Mouse (Mus musculus): ENCODE measurements around the gene Klhdc3. TPM values are rescaled to one million over a fixed set of nuclear protein-coding genes. Genes with fewer than 3 reads are reported as not detected.

The Klhdc3 gene
- total and polyA plus RNA-seq, 2 experiments from 2014 or later, result 91.5 to 179 TPM

DNA sequence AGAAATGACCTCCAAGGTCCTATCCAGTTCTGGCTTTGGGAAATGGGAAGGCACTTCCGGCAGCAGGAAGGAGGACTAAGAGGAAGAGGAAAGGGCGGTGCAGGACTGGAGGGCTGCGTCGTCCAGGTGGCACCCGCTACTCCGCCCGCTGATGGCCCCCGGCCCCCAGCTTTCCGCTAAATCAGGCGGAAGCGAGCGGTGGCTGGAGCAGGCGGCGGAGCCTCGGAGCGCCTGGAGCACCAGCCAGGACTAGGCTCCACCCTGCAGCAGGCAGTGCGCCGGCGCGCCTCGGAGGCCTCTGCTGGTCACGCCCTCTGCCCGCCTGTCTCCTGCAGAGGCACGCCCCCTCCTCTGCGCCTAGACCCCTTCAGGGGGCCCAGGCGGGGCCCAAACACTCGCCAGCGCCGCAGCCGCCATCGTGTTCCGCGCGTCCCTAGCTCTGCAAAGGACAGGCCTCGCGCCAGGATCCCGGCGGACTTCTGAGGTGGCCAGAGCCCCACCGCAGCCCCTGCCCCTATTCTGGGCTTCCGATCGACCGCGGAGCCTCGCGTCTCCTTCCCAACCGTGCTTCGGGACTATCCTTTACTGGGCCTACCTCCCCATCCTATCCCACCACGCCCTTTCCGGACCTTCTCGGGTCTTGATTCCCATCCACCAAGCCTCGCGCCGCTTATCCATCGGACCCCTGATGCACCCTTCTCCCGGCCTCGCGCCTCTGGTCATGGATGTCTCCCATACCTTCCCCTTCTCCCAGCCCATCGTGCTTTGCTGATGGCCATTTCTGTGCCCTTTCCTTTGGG, 30.3 kb downstream of the Klhdc3 start, which contains the start of gene Cul7:
Gene Cul7 (plus strand): TSS at position 106 of the 800 bp plus-strand sequence.
- Histone ChIP-seq H3K27ac (peak within 1 kb of the TSS; percentile 97), H3K27me3 (ENCODE audit: insufficient read depth, low read length) (no peaks in the 10 kb centered on the region), H3K9me3 (ENCODE audit: low read length) (no peaks in the 10 kb centered on the region), H3K4me1 (ENCODE audit: insufficient read depth, low read length) (peaks cover 16% of the 10 kb centered on the region), H3K4me2 (ENCODE audit: low read depth, low read length) (peak within 1 kb of the TSS; percentile 95), H3K9ac (replicated peaks; ENCODE audit: low read length) (peak within 1 kb of the TSS; percentile 90), H3K4me3 (ENCODE audit: low read length) (peak within 1 kb of the TSS; percentile 60), H3K36me3 (ENCODE audit: insufficient read depth, low read length) (peaks cover 10% of the 10 kb centered on the region)
- ATAC-seq (peak; percentile 94), DNase-seq (ENCODE audit: low spot score) (peak; percentile 97)
- WGBS, result under 1% methylated on average over 55 of the region's 58 CpGs
- TF ChIP-seq CTCF (IDR thresholded peaks at IDR 0.05; ENCODE audit: low read depth), result no peak

DNA sequence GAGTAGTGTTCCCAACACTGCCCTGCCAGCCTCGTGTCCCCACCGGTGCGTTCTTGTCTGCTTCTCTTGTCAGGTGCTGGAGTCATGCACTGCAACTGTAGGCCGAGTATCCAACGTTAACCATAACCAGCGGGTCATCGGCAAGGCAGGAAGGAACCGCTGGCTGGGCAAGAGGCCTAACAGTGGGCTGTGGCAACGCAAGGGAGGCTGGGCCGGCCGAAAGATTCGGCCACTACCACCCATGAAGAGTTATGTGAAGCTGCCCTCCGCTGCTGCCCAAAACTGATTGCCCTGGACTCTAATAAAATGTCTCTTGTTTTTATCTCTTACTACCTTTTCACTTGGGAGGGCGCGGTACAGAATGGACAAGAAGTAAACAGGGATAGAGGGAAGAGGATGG, 30.9 kb downstream of the Klhdc3 start:
- TF ChIP-seq CTCF (IDR thresholded peaks at IDR 0.05; ENCODE audit: low read depth), result no peak
- peak overlapping the region; percentile 95 for H3K4me2 ChIP-seq (ENCODE audit: low read depth, low read length)
- DNase-seq (ENCODE audit: low spot score), result no peak

DNA sequence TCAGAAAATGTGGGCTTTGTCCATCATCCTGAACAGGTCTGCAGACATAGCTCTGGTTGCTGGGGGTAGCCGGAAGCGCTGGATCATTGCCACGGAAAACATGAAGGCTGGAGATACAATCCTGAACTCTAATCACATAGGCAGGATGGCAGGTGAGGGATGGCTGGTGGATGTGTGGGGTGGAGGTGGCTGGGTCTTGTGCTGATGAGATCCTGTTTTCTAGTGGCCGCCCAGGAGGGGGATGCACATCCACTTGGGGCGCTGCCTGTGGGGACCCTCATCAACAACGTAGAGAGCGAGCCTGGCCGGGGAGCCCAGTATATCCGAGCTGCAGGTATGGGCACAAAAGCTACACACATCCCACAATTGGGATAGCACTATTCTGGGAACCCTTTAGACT, 32.3 kb downstream of the Klhdc3 start:
- ATAC-seq, result no peak
- Histone ChIP-seq H3K4me3 (ENCODE audit: low read length) (no peak overlapping the region), H3K4me1 (ENCODE audit: insufficient read depth, low read length) (peaks cover 23% of the 10 kb centered on the region), H3K36me3 (ENCODE audit: insufficient read depth, low read length) (peaks cover 3% of the 10 kb centered on the region; the same call in 1 of the 2 replicates), H3K9ac (replicated peaks; ENCODE audit: low read length) (no peak overlapping the region), H3K27ac (no peak overlapping the region), H3K9me3 (ENCODE audit: low read length) (no peaks in the 10 kb centered on the region), H3K27me3 (ENCODE audit: insufficient read depth, low read length) (no peaks in the 10 kb centered on the region), H3K4me2 (ENCODE audit: low read depth, low read length) (no peak overlapping the region)
- TF ChIP-seq CTCF (IDR thresholded peaks at IDR 0.05; ENCODE audit: low read depth), result no peak
- 90% methylated on average over 9 of the region's 9 CpGs for WGBS
- no peak for DNase-seq (ENCODE audit: low spot score)

More for the DNA sequence above, 30.9 kb downstream of the Klhdc3 start:
- H3K36me3 ChIP-seq (ENCODE audit: insufficient read depth, low read length), result peaks cover 10% of the 10 kb centered on the region; the same call in 1 of the 2 replicates
- 34% methylated on average over 15 of the region's 15 CpGs for WGBS
- no peaks in the 10 kb centered on the region for H3K27me3 ChIP-seq (ENCODE audit: insufficient read depth, low read length)
- peak overlapping the region; percentile 97 for H3K27ac ChIP-seq
- H3K4me1 ChIP-seq (ENCODE audit: insufficient read depth, low read length), result peaks cover 20% of the 10 kb centered on the region
- no peaks in the 10 kb centered on the region for H3K9me3 ChIP-seq (ENCODE audit: low read length)
- peak overlapping the region; percentile 90 for H3K9ac ChIP-seq (replicated peaks; ENCODE audit: low read length)
- no peak for ATAC-seq
- H3K4me3 ChIP-seq (ENCODE audit: low read length), result peak overlapping the region; percentile 60

DNA sequence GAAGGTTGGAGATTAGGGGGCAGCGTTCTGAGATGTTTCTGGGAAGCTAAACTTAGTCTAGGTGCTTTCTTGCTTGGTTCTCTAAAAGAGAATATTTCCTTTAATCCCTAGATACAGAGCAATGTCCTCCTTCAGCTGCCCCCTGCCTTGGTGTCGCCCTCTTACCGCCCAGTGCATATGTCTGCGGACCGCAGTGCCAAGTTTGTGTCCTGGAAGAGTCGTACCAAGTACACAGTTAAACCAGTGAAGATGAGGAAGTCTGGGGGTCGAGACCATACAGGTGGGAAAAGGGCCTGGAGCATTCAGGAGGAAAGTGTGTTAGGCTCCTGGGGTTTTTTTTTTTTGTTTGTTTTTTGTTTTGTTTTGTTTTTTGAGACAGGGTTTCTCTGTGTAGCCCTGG, 33.4 kb downstream of the Klhdc3 start:
- H3K4me1 ChIP-seq (ENCODE audit: insufficient read depth, low read length), result peaks cover 23% of the 10 kb centered on the region
- WGBS, result 97% methylated on average over 7 of the region's 7 CpGs
- H3K4me3 ChIP-seq (ENCODE audit: low read length), result no peak overlapping the region
- H3K4me2 ChIP-seq (ENCODE audit: low read depth, low read length), result 0 out of 2 replicates have a peak overlapping the region, but pooled peaks have one; percentile 97
- H3K9ac ChIP-seq (replicated peaks; ENCODE audit: low read length), result no peak overlapping the region; the same call in 1 of the 2 replicates
- no peak overlapping the region for H3K27ac ChIP-seq
- no peak for DNase-seq (ENCODE audit: low spot score)
- ATAC-seq, result no peak
- H3K36me3 ChIP-seq (ENCODE audit: insufficient read depth, low read length), result 0 out of 2 replicates have a peak, but pooled peaks cover 2% of the 10 kb centered on the region
- no peaks in the 10 kb centered on the region for H3K9me3 ChIP-seq (ENCODE audit: low read length)
- TF ChIP-seq CTCF (IDR thresholded peaks at IDR 0.05; ENCODE audit: low read depth), result no peak
- no peaks in the 10 kb centered on the region for H3K27me3 ChIP-seq (ENCODE audit: insufficient read depth, low read length)

DNA sequence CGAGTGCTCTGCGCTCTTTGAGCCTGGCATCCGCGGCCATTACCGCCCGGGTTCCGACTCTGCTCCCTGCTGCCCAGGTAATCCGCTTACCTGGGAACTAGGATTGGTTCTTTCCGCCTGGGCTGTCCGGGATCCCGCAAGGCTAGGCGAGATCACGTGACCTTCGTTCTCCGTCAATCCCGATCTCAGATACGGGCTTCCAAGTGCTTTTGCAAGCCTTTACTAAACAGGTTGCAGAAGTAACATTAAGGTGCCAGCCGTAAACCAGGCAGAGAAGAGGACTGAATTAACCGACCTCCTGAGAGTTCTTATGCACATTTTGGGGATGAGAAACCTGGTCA, 34.4 kb downstream of the Klhdc3 start:
- H3K4me2 ChIP-seq (ENCODE audit: low read depth, low read length), result peak overlapping the region; percentile 97
- DNase-seq (ENCODE audit: low spot score), result no peak
- under 1% methylated on average over 19 of the region's 19 CpGs for WGBS

DNA sequence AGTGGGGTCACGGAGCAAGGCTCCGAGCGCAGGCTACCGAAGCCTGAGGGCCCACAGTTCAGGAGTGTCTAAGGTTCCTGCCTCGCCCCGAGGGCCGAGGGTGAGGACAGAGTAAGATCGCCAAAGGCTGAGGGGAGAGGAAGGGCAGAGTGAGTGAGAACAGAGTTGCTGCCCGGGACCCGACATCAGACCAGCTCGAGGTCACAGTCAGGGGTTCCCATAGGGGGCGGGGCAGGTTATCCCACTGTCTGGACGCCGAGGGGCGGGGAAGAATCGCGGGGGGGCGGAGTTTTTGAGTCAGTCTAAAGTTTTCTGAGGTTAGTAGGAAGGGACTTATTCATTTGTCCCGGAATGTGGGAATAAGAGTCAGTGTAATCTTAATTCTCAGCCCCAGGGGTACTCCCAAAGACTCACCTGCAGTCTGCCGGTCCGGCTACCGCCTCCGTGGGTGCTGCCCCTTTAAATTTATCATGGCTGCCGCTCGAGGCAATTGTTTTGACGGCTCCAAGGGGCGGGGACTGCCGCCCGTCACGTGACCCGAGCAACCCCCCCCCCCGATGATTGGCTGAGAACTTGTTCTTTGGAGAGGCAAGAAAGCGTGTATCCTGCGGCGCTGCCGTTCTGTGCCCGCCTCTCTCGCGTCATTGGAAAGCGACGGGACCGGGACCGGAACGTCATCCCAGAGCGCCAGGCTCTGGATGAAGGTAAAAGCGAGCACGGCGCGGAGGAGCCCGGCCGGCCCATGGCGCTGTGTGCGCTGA, 35.0 kb downstream of the Klhdc3 start, which contains the start of the genes Klc4 and Mrpl2:
Gene Klc4 (minus strand): TSS at position 462 of the 761 bp plus-strand sequence.
Gene Mrpl2 (plus strand): TSS at position 669 of the 761 bp plus-strand sequence.
- Histone ChIP-seq H3K36me3 (ENCODE audit: insufficient read depth, low read length) (peaks cover 10% of the 10 kb centered on the region; the same call in 1 of the 2 replicates), H3K4me1 (ENCODE audit: insufficient read depth, low read length) (peaks cover 10% of the 10 kb centered on the region; the same call in 1 of the 2 replicates), H3K9me3 (ENCODE audit: low read length) (no peaks in the 10 kb centered on the region), H3K4me3 (ENCODE audit: low read length) (peak within 1 kb of the TSS; percentile 59), H3K27ac (peak within 1 kb of the TSS; percentile 85), H3K4me2 (ENCODE audit: low read depth, low read length) (peak within 1 kb of the TSS; percentile 97), H3K9ac (replicated peaks; ENCODE audit: low read length) (peak within 1 kb of the TSS; percentile 77), H3K27me3 (ENCODE audit: insufficient read depth, low read length) (no peaks in the 10 kb centered on the region)
- DNase-seq (ENCODE audit: low spot score) (peak; percentile 98), ATAC-seq (peak; percentile 75)
- under 1% methylated on average over 52 of the region's 53 CpGs for WGBS
- no peak for TF ChIP-seq CTCF (IDR thresholded peaks at IDR 0.05; ENCODE audit: low read depth)

More for the DNA sequence above, 34.4 kb downstream of the Klhdc3 start:
- H3K36me3 ChIP-seq (ENCODE audit: insufficient read depth, low read length), result peaks cover 10% of the 10 kb centered on the region; the same call in 1 of the 2 replicates
- TF ChIP-seq CTCF (IDR thresholded peaks at IDR 0.05; ENCODE audit: low read depth), result no peak
- H3K4me3 ChIP-seq (ENCODE audit: low read length), result peak overlapping the region; percentile 59
- H3K4me1 ChIP-seq (ENCODE audit: insufficient read depth, low read length), result peaks cover 15% of the 10 kb centered on the region
- ATAC-seq, result no peak
- no peaks in the 10 kb centered on the region for H3K9me3 ChIP-seq (ENCODE audit: low read length)
- H3K27ac ChIP-seq, result peak overlapping the region; percentile 85
- peak overlapping the region; percentile 69 for H3K9ac ChIP-seq (replicated peaks; ENCODE audit: low read length)
- no peaks in the 10 kb centered on the region for H3K27me3 ChIP-seq (ENCODE audit: insufficient read depth, low read length)
